Mouse (Mus musculus): ENCODE data around the gene Vps41. TPM values are rescaled to one million over a fixed set of nuclear protein-coding genes. Genes with fewer than 3 reads are reported as not detected.

The Vps41 gene
- 52.7 and 55.8 TPM in 2 replicates for polyA plus RNA-seq (2016; fragmentation: Nextera tagmentation; extraction: Ambion mirVana)

GRCm38 (mm10) chr13:18717185-18717584, at the start of gene Vps41:
Gene Vps41 (plus strand): TSS chr13:18717286.
- Histone ChIP-seq H3K9me3 (replicated peaks) (no peaks in the 10 kb centered on the region), H3K4me1 (replicated peaks) (0 out of 2 replicates have a peak, but pooled peaks cover 3% of the 10 kb centered on the region), H3K27ac (ENCODE audit: poor library complexity, severe bottlenecking) (no peak within 1 kb of the TSS; the same call in 1 of the 2 replicates), H3K4me2 (peak within 1 kb of the TSS; percentile 78), H3K36me3 (no peaks in the 10 kb centered on the region), H3K27me3 (replicated peaks) (no peaks in the 10 kb centered on the region), H3K9ac (peak within 1 kb of the TSS; percentile 82), H3K4me3 (peak within 1 kb of the TSS; percentile 84)
- under 1% methylated on average over 21 of the region's 21 CpGs for WGBS
- ATAC-seq (ENCODE audit: insufficient number of reproducible peaks, low FRiP score) = peak; percentile 97

GRCm38 (mm10) chr13:18698518-18699065, 18.5 kb upstream of the Vps41 start:
- WGBS = 47% methylated on average over 7 of the region's 7 CpGs
- no peak overlapping the region for H3K9ac ChIP-seq
- ATAC-seq (ENCODE audit: insufficient number of reproducible peaks, low FRiP score) = no peak

GRCm38 (mm10) chr13:18711685-18712084, 5.4 kb upstream of the Vps41 start:
- no peaks in the 10 kb centered on the region for H3K9me3 ChIP-seq (replicated peaks)
- 89% methylated on average over 1 of the region's 1 CpGs for WGBS
- H3K4me3 ChIP-seq = no peak overlapping the region

More at GRCm38 (mm10) chr13:18698518-18699065, 18.5 kb upstream of the Vps41 start:
- H3K9me3 ChIP-seq (replicated peaks) = no peaks in the 10 kb centered on the region
- no peak overlapping the region for H3K4me3 ChIP-seq
- H3K27ac ChIP-seq (ENCODE audit: poor library complexity, severe bottlenecking) = no peak overlapping the region
- H3K4me1 ChIP-seq (replicated peaks) = no peaks in the 10 kb centered on the region
- no peaks in the 10 kb centered on the region for H3K27me3 ChIP-seq (replicated peaks)
- no peak overlapping the region for H3K4me2 ChIP-seq
- H3K36me3 ChIP-seq = no peaks in the 10 kb centered on the region

GRCm38 (mm10) chr13:18716707-18717106, 379 bp upstream of the Vps41 start:
- no peak for ATAC-seq (ENCODE audit: insufficient number of reproducible peaks, low FRiP score)
- Histone ChIP-seq H3K36me3 (no peaks in the 10 kb centered on the region), H3K4me3 (no peak overlapping the region), H3K4me1 (replicated peaks) (0 out of 2 replicates have a peak, but pooled peaks cover 3% of the 10 kb centered on the region), H3K4me2 (no peak overlapping the region; the same call in 1 of the 2 replicates), H3K9ac (no peak overlapping the region), H3K27me3 (replicated peaks) (no peaks in the 10 kb centered on the region), H3K9me3 (replicated peaks) (no peaks in the 10 kb centered on the region), H3K27ac (ENCODE audit: poor library complexity, severe bottlenecking) (no peak overlapping the region)
- 40% methylated on average over 5 of the region's 5 CpGs for WGBS

More at GRCm38 (mm10) chr13:18711685-18712084, 5.4 kb upstream of the Vps41 start:
- H3K27me3 ChIP-seq (replicated peaks) = no peaks in the 10 kb centered on the region
- no peaks in the 10 kb centered on the region for H3K36me3 ChIP-seq
- no peak overlapping the region for H3K27ac ChIP-seq (ENCODE audit: poor library complexity, severe bottlenecking)
- no peak for ATAC-seq (ENCODE audit: insufficient number of reproducible peaks, low FRiP score)
- H3K9ac ChIP-seq = no peak overlapping the region
- no peaks in the 10 kb centered on the region for H3K4me1 ChIP-seq (replicated peaks)
- H3K4me2 ChIP-seq = no peak overlapping the region

GRCm38 (mm10) chr13:18718461-18718860, 1.4 kb downstream of the Vps41 start:
- Histone ChIP-seq H3K9me3 (replicated peaks) (no peaks in the 10 kb centered on the region), H3K4me3 (no peak overlapping the region), H3K9ac (no peak overlapping the region), H3K27me3 (replicated peaks) (no peaks in the 10 kb centered on the region), H3K4me1 (replicated peaks) (0 out of 2 replicates have a peak, but pooled peaks cover 3% of the 10 kb centered on the region), H3K36me3 (no peaks in the 10 kb centered on the region), H3K27ac (ENCODE audit: poor library complexity, severe bottlenecking) (no peak overlapping the region), H3K4me2 (no peak overlapping the region)
- no peak for ATAC-seq (ENCODE audit: insufficient number of reproducible peaks, low FRiP score)
- 79% methylated on average over 5 of the region's 5 CpGs for WGBS

GRCm38 (mm10) chr13:18730666-18731065, 13.6 kb downstream of the Vps41 start:
- Histone ChIP-seq H3K4me3 (no peak overlapping the region), H3K27me3 (replicated peaks) (no peaks in the 10 kb centered on the region), H3K36me3 (peaks cover 25% of the 10 kb centered on the region), H3K27ac (ENCODE audit: poor library complexity, severe bottlenecking) (no peak overlapping the region), H3K4me2 (no peak overlapping the region), H3K4me1 (replicated peaks) (0 out of 2 replicates have a peak, but pooled peaks cover 4% of the 10 kb centered on the region), H3K9me3 (replicated peaks) (no peaks in the 10 kb centered on the region), H3K9ac (no peak overlapping the region)
- WGBS = 92% methylated on average over 3 of the region's 3 CpGs
- no peak for ATAC-seq (ENCODE audit: insufficient number of reproducible peaks, low FRiP score)

GRCm38 (mm10) chr13:18736590-18736989, 19.5 kb downstream of the Vps41 start:
- 0 out of 2 replicates have a peak, but pooled peaks cover 4% of the 10 kb centered on the region for H3K4me1 ChIP-seq (replicated peaks)
- H3K9ac ChIP-seq = no peak overlapping the region
- H3K4me3 ChIP-seq = no peak overlapping the region
- no peak overlapping the region for H3K4me2 ChIP-seq
- WGBS = 72% methylated on average over 1 of the region's 1 CpGs
- H3K36me3 ChIP-seq = peaks cover 23% of the 10 kb centered on the region
- no peaks in the 10 kb centered on the region; the same call in 1 of the 2 replicates for H3K9me3 ChIP-seq (replicated peaks)
- H3K27ac ChIP-seq (ENCODE audit: poor library complexity, severe bottlenecking) = no peak overlapping the region
- H3K27me3 ChIP-seq (replicated peaks) = no peaks in the 10 kb centered on the region
- ATAC-seq (ENCODE audit: insufficient number of reproducible peaks, low FRiP score) = no peak

GRCm38 (mm10) chr13:18743575-18744265, 26.6 kb downstream of the Vps41 start:
- Histone ChIP-seq H3K9ac (no peak overlapping the region), H3K4me1 (replicated peaks) (no peaks in the 10 kb centered on the region), H3K27ac (ENCODE audit: poor library complexity, severe bottlenecking) (no peak overlapping the region), H3K4me3 (no peak overlapping the region), H3K4me2 (no peak overlapping the region), H3K36me3 (peaks cover 27% of the 10 kb centered on the region), H3K9me3 (replicated peaks) (no peaks in the 10 kb centered on the region; the same call in 1 of the 2 replicates), H3K27me3 (replicated peaks) (no peaks in the 10 kb centered on the region)
- 86% methylated on average over 16 of the region's 16 CpGs for WGBS
- ATAC-seq (ENCODE audit: insufficient number of reproducible peaks, low FRiP score) = no peak

GRCm38 (mm10) chr13:18744266-18744652, 27.2 kb downstream of the Vps41 start:
- Histone ChIP-seq H3K4me1 (replicated peaks) (no peaks in the 10 kb centered on the region), H3K9ac (no peak overlapping the region), H3K36me3 (peaks cover 26% of the 10 kb centered on the region), H3K27ac (ENCODE audit: poor library complexity, severe bottlenecking) (no peak overlapping the region), H3K9me3 (replicated peaks) (no peaks in the 10 kb centered on the region; the same call in 1 of the 2 replicates), H3K4me3 (no peak overlapping the region), H3K4me2 (no peak overlapping the region), H3K27me3 (replicated peaks) (no peaks in the 10 kb centered on the region)
- no peak for ATAC-seq (ENCODE audit: insufficient number of reproducible peaks, low FRiP score)
- WGBS = 82% methylated on average over 4 of the region's 4 CpGs

GRCm38 (mm10) chr13:18757958-18758357, 40.9 kb downstream of the Vps41 start:
- ATAC-seq (ENCODE audit: insufficient number of reproducible peaks, low FRiP score) = no peak
- 77% methylated on average over 3 of the region's 3 CpGs for WGBS

GRCm38 (mm10) chr13:18759361-18760056, 42.4 kb downstream of the Vps41 start:
- no peaks in the 10 kb centered on the region for H3K4me1 ChIP-seq (replicated peaks)
- no peak for ATAC-seq (ENCODE audit: insufficient number of reproducible peaks, low FRiP score)
- H3K4me3 ChIP-seq = no peak overlapping the region
- no peak overlapping the region for H3K9ac ChIP-seq
- H3K4me2 ChIP-seq = no peak overlapping the region
- H3K27ac ChIP-seq (ENCODE audit: poor library complexity, severe bottlenecking) = no peak overlapping the region
- 85% methylated on average over 5 of the region's 5 CpGs for WGBS
- H3K36me3 ChIP-seq = no peaks in the 10 kb centered on the region
- H3K27me3 ChIP-seq (replicated peaks) = no peaks in the 10 kb centered on the region
- H3K9me3 ChIP-seq (replicated peaks) = no peaks in the 10 kb centered on the region

More at GRCm38 (mm10) chr13:18757958-18758357, 40.9 kb downstream of the Vps41 start:
- H3K9me3 ChIP-seq (replicated peaks) = no peaks in the 10 kb centered on the region
- H3K9ac ChIP-seq = no peak overlapping the region
- H3K4me3 ChIP-seq = no peak overlapping the region
- H3K36me3 ChIP-seq = no peaks in the 10 kb centered on the region
- H3K27ac ChIP-seq (ENCODE audit: poor library complexity, severe bottlenecking) = no peak overlapping the region
- H3K4me2 ChIP-seq = no peak overlapping the region
- no peaks in the 10 kb centered on the region for H3K27me3 ChIP-seq (replicated peaks)
- no peaks in the 10 kb centered on the region for H3K4me1 ChIP-seq (replicated peaks)
